Mouse (Mus musculus) midbrain, embryonic 16.5 days (tissue): Measurements from ENCODE around the gene Sptlc3. TPM values are rescaled to one million over a fixed set of nuclear protein-coding genes. Genes with fewer than 3 reads are reported as not detected.

ENCODE experiments used
- ATAC-seq: fragments of 200-750 bp; cut with Nextera tagmentation; 2 replicates; pipeline ENCODE4 v1.8.0; 2017; ENCODE audit warnings: moderate TSS enrichment
- H3K27ac ChIP-seq: fragments of 300-500 bp; sonication (generic); 2 replicates; pipeline ENCODE4 v1.5.1; 2014; ENCODE audit warnings: mild to moderate bottlenecking, low read length, mixed read lengths
- H3K27me3 ChIP-seq: fragments of 300-500 bp; sonication (generic); 2 replicates; pipeline ENCODE4 v1.6.1; 2014; ENCODE audit warnings: low read depth, low read length, mixed read lengths; ENCODE audit not compliant: control insufficient read depth, insufficient read depth
- H3K36me3 ChIP-seq: fragments of 300-500 bp; sonication (generic); 2 replicates; pipeline ENCODE4 v1.6.1; 2014; ENCODE audit warnings: mild to moderate bottlenecking, low read length, moderate library complexity, mixed read lengths; ENCODE audit not compliant: control insufficient read depth, insufficient read depth
- H3K4me1 ChIP-seq: fragments of 300-500 bp; sonication (generic); 2 replicates; pipeline ENCODE4 v1.6.1; 2014; ENCODE audit warnings: mild to moderate bottlenecking, low read length, mixed read lengths; ENCODE audit not compliant: control insufficient read depth, insufficient read depth
- H3K4me2 ChIP-seq: fragments of 300-500 bp; sonication (generic); 2 replicates; pipeline ENCODE4 v1.6.1; 2014; ENCODE audit warnings: mild to moderate bottlenecking, low read length, mixed read lengths
- H3K4me3 ChIP-seq: fragments of 300-500 bp; sonication (generic); 2 replicates; pipeline ENCODE4 v1.5.1; 2014; ENCODE audit warnings: low read depth, mild to moderate bottlenecking, low read length, moderate library complexity, mixed read lengths
- H3K9ac ChIP-seq: fragments of 300-500 bp; sonication (generic); 2 replicates; pipeline ENCODE4 v1.6.1; 2014; ENCODE audit warnings: low read depth, low read length, mixed read lengths
- H3K9me3 ChIP-seq: fragments of 300-500 bp; sonication (generic); replicated peaks from 2 replicates; pipeline ENCODE4 v1.6.1; 2014; ENCODE audit warnings: mild to moderate bottlenecking, low read length, mixed read lengths; ENCODE audit not compliant: control insufficient read depth, poor library complexity, severe bottlenecking
- WGBS: fragments of 180-500 bp; shearing (Covaris S2); extraction: QIAGEN DNeasy Blood & Tissue Kit; methylation state at CpG from one replicate; pipeline ENCODE4 v1.1.7; 2014; 5-methylcytosine and 5-hydroxymethylcytosine counted together
- polyA plus RNA-seq: library from polyadenylated mRNA; unstranded; fragments of >200 nt; fragmentation: Nextera tagmentation; extraction: Ambion mirVana; gene quantifications from 2 replicates; pipeline ENCODE4 v1.2.1, GENCODE M21; 2015

Sptlc3 gene
- polyA plus RNA-seq, 1 experiment from 2014 or later = 0.24 TPM

- Histone ChIP-seq H3K9ac (no peak overlapping the region), H3K27ac (no peak overlapping the region), H3K4me2 (no peak overlapping the region), H3K9me3 (no peaks in the 10 kb centered on the region), H3K27me3 (no peaks in the 10 kb centered on the region), H3K4me3 (no peak overlapping the region), H3K4me1 (no peaks in the 10 kb centered on the region), H3K36me3 (no peaks in the 10 kb centered on the region)
- 33% methylated on average over 10 of the region's 10 CpGs for WGBS
- peak; percentile 90 for ATAC-seq
Measured at GRCm38 (mm10) chr2:139590888-139591698, 97.4 kb downstream of the Sptlc3 start.

- H3K4me3 ChIP-seq = no peak overlapping the region
- H3K36me3 ChIP-seq = no peaks in the 10 kb centered on the region
- H3K9ac ChIP-seq = no peak overlapping the region
- H3K9me3 ChIP-seq = no peaks in the 10 kb centered on the region
- 86% methylated on average over 7 of the region's 7 CpGs for WGBS
- H3K27me3 ChIP-seq = no peaks in the 10 kb centered on the region
- H3K4me1 ChIP-seq = no peaks in the 10 kb centered on the region
- H3K27ac ChIP-seq = no peak overlapping the region
- no peak for ATAC-seq
- no peak overlapping the region for H3K4me2 ChIP-seq
Measured at GRCm38 (mm10) chr2:139592109-139592508, 98.4 kb downstream of the Sptlc3 start.

- WGBS = 98% methylated on average over 5 of the region's 5 CpGs
- no peaks in the 10 kb centered on the region for H3K9me3 ChIP-seq
Measured at GRCm38 (mm10) chr2:139597229-139597628, 103.5 kb downstream of the Sptlc3 start.

DNA sequence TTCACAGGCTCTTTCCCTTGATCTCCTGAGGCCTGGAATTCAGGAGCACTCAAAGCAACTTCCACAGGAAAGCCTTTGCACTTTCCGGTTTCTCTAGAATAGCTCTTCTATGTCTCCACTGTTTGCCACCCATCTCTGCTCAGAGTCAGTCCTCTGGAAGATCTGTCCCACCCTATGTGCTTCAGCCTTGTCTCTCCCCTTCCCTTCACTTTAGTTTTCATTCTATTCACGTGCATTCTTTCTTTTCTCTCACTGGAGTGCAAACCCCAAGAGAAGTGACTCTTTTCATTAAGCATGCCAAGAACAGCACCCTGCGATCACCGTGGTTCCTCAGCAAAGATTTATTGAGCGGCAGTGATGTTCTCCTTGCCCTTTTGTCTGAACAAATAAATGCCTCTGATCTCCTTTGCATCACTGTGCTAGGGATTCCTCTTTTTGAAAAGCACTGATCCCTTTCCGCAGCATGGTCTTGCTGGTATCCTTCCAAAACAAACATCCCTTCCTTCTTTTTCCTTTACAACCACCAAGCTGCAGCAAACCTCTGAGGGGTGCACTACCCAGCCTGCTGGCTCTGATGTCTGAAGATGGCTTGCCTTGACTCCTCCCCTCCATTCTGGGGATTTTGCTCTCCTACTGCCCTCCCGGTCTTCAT lies 108.0 kb downstream of the Sptlc3 start:
- Histone ChIP-seq H3K9ac (no peak overlapping the region), H3K27ac (no peak overlapping the region), H3K36me3 (no peaks in the 10 kb centered on the region), H3K4me2 (no peak overlapping the region), H3K27me3 (no peaks in the 10 kb centered on the region), H3K4me1 (no peaks in the 10 kb centered on the region), H3K9me3 (no peaks in the 10 kb centered on the region), H3K4me3 (no peak overlapping the region)
- ATAC-seq = no peak
- WGBS = 12% methylated on average over 7 of the region's 7 CpGs

More at GRCm38 (mm10) chr2:139597229-139597628, 103.5 kb downstream of the Sptlc3 start:
- no peaks in the 10 kb centered on the region for H3K4me1 ChIP-seq
- no peak for ATAC-seq
- H3K9ac ChIP-seq = no peak overlapping the region
- no peaks in the 10 kb centered on the region for H3K27me3 ChIP-seq
- no peak overlapping the region for H3K4me2 ChIP-seq
- H3K27ac ChIP-seq = no peak overlapping the region
- H3K36me3 ChIP-seq = no peaks in the 10 kb centered on the region
- no peak overlapping the region for H3K4me3 ChIP-seq

GRCm38 (mm10) chr2:139608167-139608566 lies 114.5 kb downstream of the Sptlc3 start:
- Histone ChIP-seq H3K4me1 (peaks cover 17% of the 10 kb centered on the region; the same call in 1 of the 2 replicates), H3K36me3 (no peaks in the 10 kb centered on the region), H3K27ac (no peak overlapping the region), H3K4me3 (no peak overlapping the region), H3K9me3 (no peaks in the 10 kb centered on the region), H3K9ac (no peak overlapping the region), H3K27me3 (no peaks in the 10 kb centered on the region), H3K4me2 (no peak overlapping the region)
- ATAC-seq = no peak
- 31% methylated on average over 3 of the region's 3 CpGs for WGBS

GRCm38 (mm10) chr2:139608810-139609209 lies 115.1 kb downstream of the Sptlc3 start:
- no peak overlapping the region for H3K9ac ChIP-seq
- WGBS = 4% methylated on average over 7 of the region's 7 CpGs
- ATAC-seq = 0 out of 2 replicates have a peak, but pooled peaks have one; percentile 40
- H3K4me1 ChIP-seq = peaks cover 17% of the 10 kb centered on the region; the same call in 1 of the 2 replicates
- H3K4me3 ChIP-seq = no peak overlapping the region
- no peak overlapping the region for H3K27ac ChIP-seq
- no peaks in the 10 kb centered on the region for H3K9me3 ChIP-seq
- no peaks in the 10 kb centered on the region for H3K27me3 ChIP-seq
- 0 out of 2 replicates have a peak overlapping the region, but pooled peaks have one; percentile 22 for H3K4me2 ChIP-seq
- no peaks in the 10 kb centered on the region for H3K36me3 ChIP-seq

DNA sequence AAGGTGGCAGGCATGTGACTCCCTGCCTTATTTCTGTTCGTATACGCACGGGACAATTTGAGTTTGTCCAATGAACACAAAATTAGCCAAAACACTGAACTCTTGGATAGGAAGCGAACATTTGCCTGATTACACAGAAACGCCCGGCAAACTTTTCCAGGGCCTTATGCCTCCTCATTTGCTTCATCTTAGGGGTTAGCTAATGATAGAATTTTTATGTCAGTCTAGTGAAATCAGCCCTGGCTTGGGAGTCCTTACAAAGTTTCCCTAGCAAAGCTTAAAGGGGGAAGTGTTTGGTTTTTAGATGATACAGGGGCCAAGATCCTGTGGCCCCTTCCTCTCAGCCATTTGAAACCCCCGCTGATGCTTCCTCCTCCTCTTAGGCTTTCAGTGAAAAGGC lies 115.5 kb downstream of the Sptlc3 start:
- peaks cover 17% of the 10 kb centered on the region; the same call in 1 of the 2 replicates for H3K4me1 ChIP-seq
- no peak for ATAC-seq
- H3K27me3 ChIP-seq = no peaks in the 10 kb centered on the region
- no peak overlapping the region for H3K27ac ChIP-seq
- peak overlapping the region; percentile 22 for H3K4me2 ChIP-seq
- H3K9me3 ChIP-seq = no peaks in the 10 kb centered on the region
- no peak overlapping the region for H3K9ac ChIP-seq
- no peak overlapping the region for H3K4me3 ChIP-seq
- no peaks in the 10 kb centered on the region for H3K36me3 ChIP-seq
- 23% methylated on average over 7 of the region's 7 CpGs for WGBS

DNA sequence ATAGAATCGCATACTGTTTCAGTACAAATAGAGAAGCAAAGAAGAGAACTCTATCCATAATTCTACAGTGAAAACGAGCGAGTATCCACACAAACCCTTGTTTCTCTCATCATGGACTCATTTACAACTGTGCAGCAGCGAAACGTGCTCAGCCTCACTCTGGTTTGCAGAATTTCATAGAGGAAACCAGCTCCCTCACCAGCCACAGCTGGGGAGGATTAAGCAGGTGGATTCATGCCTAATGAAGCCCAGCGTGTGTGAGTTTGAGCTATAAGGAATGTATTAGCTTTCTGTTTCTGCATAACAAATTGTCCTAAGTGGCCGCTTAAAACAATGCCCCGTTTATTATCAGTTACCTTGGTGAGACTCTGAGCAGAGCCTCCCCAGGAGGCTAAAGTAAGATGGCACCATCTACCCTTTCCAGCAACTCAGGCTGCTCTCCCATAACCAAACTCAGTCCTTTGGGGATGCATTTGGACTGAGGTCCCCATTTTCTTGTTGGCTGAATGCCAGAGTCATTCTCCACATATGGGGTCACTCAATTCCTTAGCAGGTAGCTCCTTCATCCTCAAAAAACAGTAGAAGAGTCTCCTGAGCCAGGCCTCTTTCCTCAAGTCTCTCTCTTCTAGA lies 116.1 kb downstream of the Sptlc3 start:
- Histone ChIP-seq H3K4me2 (peak overlapping the region; percentile 0), H3K36me3 (no peaks in the 10 kb centered on the region), H3K9me3 (no peaks in the 10 kb centered on the region), H3K27ac (no peak overlapping the region), H3K27me3 (no peaks in the 10 kb centered on the region), H3K4me3 (no peak overlapping the region), H3K9ac (no peak overlapping the region), H3K4me1 (peaks cover 17% of the 10 kb centered on the region; the same call in 1 of the 2 replicates)
- WGBS = 5% methylated on average over 8 of the region's 8 CpGs
- peak; percentile 80 for ATAC-seq
